Mouse (Mus musculus) adrenal gland, adult 8-10 months (tissue): ENCODE measurements around the gene Hibadh. TPM values are rescaled to one million over a fixed set of nuclear protein-coding genes. Genes with fewer than 3 reads are reported as not detected.

Experiments used
- DNase-seq: peaks from one replicate; pipeline ENCODE4 v3.0.0; 2022
- total RNA-seq, 4 experiments: library from RNA; stranded (reverse); gene quantifications; 2 replicates each; pipeline ENCODE4 v1.2.4; 2022

Gene Hibadh
- total RNA-seq, 4 experiments from 2014 or later: 112 to 180 (median 143) TPM

DNA sequence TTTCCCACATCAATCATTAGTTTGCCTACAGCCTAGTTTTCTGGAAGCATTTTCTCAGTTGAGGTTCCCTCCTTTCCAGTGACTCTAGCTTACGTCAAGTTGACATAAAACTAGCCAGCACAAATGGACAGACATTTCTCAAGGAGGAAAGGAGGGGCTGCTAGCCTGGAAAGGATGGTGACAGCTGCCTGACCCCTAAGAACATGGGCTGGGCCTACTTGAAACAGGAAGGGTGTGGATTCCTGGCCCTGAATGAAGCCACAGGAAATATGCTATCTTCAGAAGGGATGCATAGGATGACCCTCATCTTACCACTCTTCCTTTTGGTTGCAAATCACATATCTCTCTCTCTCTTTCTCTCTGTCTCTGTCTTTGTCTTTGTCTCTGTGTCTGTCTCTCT, 138.7 kb downstream of the Hibadh start:
- no peak for DNase-seq

Other genes with a start within 250 kb of the Hibadh start
- 100 to 1,000 TPM; 158 to 211 (median 188) TPM for gene Tax1bp1, start 73.3 kb upstream of the Hibadh start, total RNA-seq